Mouse (Mus musculus) lung, postnatal 0 days (tissue): ENCODE data around the gene Tle6. TPM values are rescaled to one million over a fixed set of nuclear protein-coding genes. Genes with fewer than 3 reads are reported as not detected.

Source experiments
- ATAC-seq: fragments of 200-750 bp; cut with Nextera tagmentation; 2 replicates; pipeline ENCODE4 v1.8.0; 2017; ENCODE audit warnings: moderate library complexity
- DNase-seq: peaks from one replicate; pipeline ENCODE4 v3.0.0-alpha.2; 2016; ENCODE audit warnings: low spot score
- H3K27ac ChIP-seq: fragments of 300-500 bp; sonication (generic); 2 replicates; pipeline ENCODE4 v1.5.1; 2014; ENCODE audit warnings: antibody characterized with exemption, mild to moderate bottlenecking, low read length, mixed read lengths
- H3K27me3 ChIP-seq: fragments of 300-500 bp; sonication (generic); replicated peaks from 2 replicates; pipeline ENCODE4 v1.6.1; 2014; ENCODE audit warnings: low read length, mixed read lengths; ENCODE audit not compliant: insufficient read depth
- H3K36me3 ChIP-seq: fragments of 300-500 bp; sonication (generic); 2 replicates; pipeline ENCODE4 v1.6.1; 2014; ENCODE audit warnings: low read length, mixed read lengths; ENCODE audit not compliant: insufficient read depth
- H3K4me1 ChIP-seq: fragments of 300-500 bp; sonication (generic); 2 replicates; pipeline ENCODE4 v1.6.1; 2014; ENCODE audit warnings: antibody characterized with exemption, low read depth, low read length, mixed read lengths; ENCODE audit not compliant: insufficient read depth
- H3K4me2 ChIP-seq: fragments of 300-500 bp; sonication (generic); replicated peaks from 2 replicates; pipeline ENCODE4 v1.6.1; 2014; ENCODE audit warnings: low read depth, mild to moderate bottlenecking, low read length, moderate library complexity, mixed read lengths
- H3K4me3 ChIP-seq: fragments of 300-500 bp; sonication (generic); 2 replicates; pipeline ENCODE4 v1.5.1; 2014; ENCODE audit warnings: low read depth, low read length
- H3K9ac ChIP-seq: fragments of 300-500 bp; sonication (generic); replicated peaks from 2 replicates; pipeline ENCODE4 v1.6.1; 2014; ENCODE audit warnings: low read depth, mild to moderate bottlenecking
- H3K9me3 ChIP-seq: fragments of 300-500 bp; sonication (generic); 2 replicates; pipeline ENCODE4 v1.6.1; 2016; ENCODE audit warnings: low read length, mixed read lengths
- CTCF ChIP-seq: IDR thresholded peaks from 2 replicates; pipeline ENCODE4 v1.5.1; 2016; ENCODE audit warnings: antibody characterized with exemption, mild to moderate bottlenecking
- EP300 ChIP-seq: IDR thresholded peaks from 2 replicates; pipeline ENCODE4 v1.6.1; 2016; ENCODE audit warnings: antibody characterized with exemption, mild to moderate bottlenecking, control low read depth
- WGBS: fragments of 180-500 bp; shearing (Covaris S2); extraction: QIAGEN DNeasy Blood & Tissue Kit; methylation state at CpG from one replicate; pipeline ENCODE4 v1.1.7; 2014; 5-methylcytosine and 5-hydroxymethylcytosine counted together
- polyA plus RNA-seq: library from polyadenylated mRNA; unstranded; fragments of >200 nt; fragmentation: Nextera tagmentation; extraction: Ambion mirVana; gene quantifications from 2 replicates; pipeline ENCODE4 v1.2.1, GENCODE M21; 2015

The Tle6 gene
- polyA plus RNA-seq, 1 experiment from 2014 or later, result 12.8 TPM

- H3K4me3 ChIP-seq, result peak overlapping the region; percentile 34
- peaks cover 11% of the 10 kb centered on the region; the same call in 1 of the 2 replicates for H3K4me1 ChIP-seq
- peak overlapping the region; percentile 40 for H3K27ac ChIP-seq
- TF ChIP-seq CTCF, result no peak
- TF ChIP-seq EP300, result peak; percentile 35; the same call in 1 of the 2 replicates
- H3K36me3 ChIP-seq, result no peaks in the 10 kb centered on the region
- no peaks in the 10 kb centered on the region for H3K27me3 ChIP-seq
- peak overlapping the region; percentile 57 for H3K4me2 ChIP-seq
- no peaks in the 10 kb centered on the region for H3K9me3 ChIP-seq
- DNase-seq, result peak; percentile 85
- peak; percentile 66 for ATAC-seq
- 2% methylated on average over 6 of the region's 12 CpGs for WGBS
- no peak overlapping the region for H3K9ac ChIP-seq
Measured at GRCm38 (mm10) chr10:81597137-81597950, 3.5 kb downstream of the Tle6 start.

- H3K4me2 ChIP-seq, result peak overlapping the region; percentile 57
- no peaks in the 10 kb centered on the region for H3K9me3 ChIP-seq
- ATAC-seq (peak; percentile 12; the same call in 1 of the 2 replicates), DNase-seq (peak; percentile 52)
- H3K4me3 ChIP-seq, result peak overlapping the region; percentile 34
- H3K4me1 ChIP-seq, result peaks cover 11% of the 10 kb centered on the region; the same call in 1 of the 2 replicates
- H3K9ac ChIP-seq, result no peak overlapping the region
- TF ChIP-seq EP300 (no peak), CTCF (no peak)
- no peaks in the 10 kb centered on the region for H3K36me3 ChIP-seq
- H3K27ac ChIP-seq, result peak overlapping the region; percentile 40; the same call in 1 of the 2 replicates
- WGBS, result 0% methylated on average over 10 of the region's 10 CpGs
- no peaks in the 10 kb centered on the region for H3K27me3 ChIP-seq
Measured at GRCm38 (mm10) chr10:81596611-81597010, 4.3 kb downstream of the Tle6 start.

- Histone ChIP-seq H3K9me3 (no peaks in the 10 kb centered on the region), H3K4me2 (no peak overlapping the region), H3K9ac (no peak overlapping the region), H3K4me1 (peaks cover 6% of the 10 kb centered on the region; the same call in 1 of the 2 replicates), H3K27me3 (no peaks in the 10 kb centered on the region), H3K27ac (no peak overlapping the region), H3K4me3 (no peak overlapping the region), H3K36me3 (no peaks in the 10 kb centered on the region)
- DNase-seq, result no peak
- TF ChIP-seq CTCF (no peak), EP300 (no peak)
- no peak for ATAC-seq
- 35% methylated on average over 5 of the region's 5 CpGs for WGBS
Measured at GRCm38 (mm10) chr10:81595599-81595998, 5.3 kb downstream of the Tle6 start.

GRCm38 (mm10) chr10:81593935-81594334 lies 6.9 kb downstream of the Tle6 start:
- no peak for TF ChIP-seq EP300
- no peak for TF ChIP-seq CTCF
- Histone ChIP-seq H3K27me3 (no peaks in the 10 kb centered on the region), H3K4me2 (no peak overlapping the region), H3K36me3 (no peaks in the 10 kb centered on the region), H3K27ac (no peak overlapping the region), H3K4me3 (no peak overlapping the region), H3K9ac (no peak overlapping the region), H3K9me3 (no peaks in the 10 kb centered on the region), H3K4me1 (peaks cover 5% of the 10 kb centered on the region; the same call in 1 of the 2 replicates)
- DNase-seq, result no peak
- no peak for ATAC-seq
- WGBS, result 67% methylated on average over 18 of the region's 18 CpGs

- Histone ChIP-seq H3K4me1 (peaks cover 5% of the 10 kb centered on the region; the same call in 1 of the 2 replicates), H3K4me2 (no peak overlapping the region), H3K27ac (no peak overlapping the region), H3K4me3 (no peak overlapping the region), H3K9ac (no peak overlapping the region), H3K36me3 (no peaks in the 10 kb centered on the region), H3K9me3 (no peaks in the 10 kb centered on the region), H3K27me3 (no peaks in the 10 kb centered on the region)
- WGBS, result 60% methylated on average over 4 of the region's 4 CpGs
- TF ChIP-seq EP300 (no peak), CTCF (no peak)
- DNase-seq (no peak), ATAC-seq (no peak)
Measured at GRCm38 (mm10) chr10:81593223-81593622, 7.7 kb downstream of the Tle6 start.

- Histone ChIP-seq H3K27me3 (no peaks in the 10 kb centered on the region), H3K27ac (no peak overlapping the region), H3K4me1 (peaks cover 5% of the 10 kb centered on the region; the same call in 1 of the 2 replicates), H3K4me3 (no peak overlapping the region), H3K9ac (no peak overlapping the region), H3K36me3 (peaks cover 1% of the 10 kb centered on the region; the same call in 1 of the 2 replicates), H3K4me2 (no peak overlapping the region), H3K9me3 (no peaks in the 10 kb centered on the region)
- 74% methylated on average over 7 of the region's 7 CpGs for WGBS
- no peak for DNase-seq
- TF ChIP-seq EP300 (no peak), CTCF (no peak)
- no peak for ATAC-seq
Measured at GRCm38 (mm10) chr10:81592631-81593030, 8.2 kb downstream of the Tle6 start.
